ENCODE assay signal across 8 mouse cellular contexts in genomic region chr1:88699856-88700791, GRCm38 (mm10). TPM values are rescaled to one million over a fixed set of nuclear protein-coding genes. Genes with fewer than 3 reads are reported as not detected.
A peak's percentile ranks its signal among the peaks of the same experiment; 100 is the strongest.
DNase-seq lines count a peak whose midpoint lies in the region; ATAC-seq and TF ChIP-seq lines count a peak whose summit lies in the region.

No protein-coding gene starts in this region.

- peak overlapping the region; percentile 99 for H3K9ac ChIP-seq in forebrain, embryonic 13.5 days
- no peak overlapping the region for H3K9ac ChIP-seq in liver, embryonic 15.5 days
- H3K9ac ChIP-seq in neural tube, embryonic 14.5 days (replicated peaks; ENCODE audit: low read depth, low read length): peak overlapping the region; percentile 100

- peak overlapping the region; percentile 96 for H3K4me3 ChIP-seq in gastrocnemius, adult 2 months
- peak overlapping the region; percentile 91 for H3K4me3 ChIP-seq in bone marrow, adult 2 months (replicated peaks; ENCODE audit: control insufficient read depth, low read depth, low read length)
- H3K4me3 ChIP-seq in forebrain, embryonic 13.5 days: peak overlapping the region; percentile 95
- H3K4me3 ChIP-seq in liver, embryonic 15.5 days (replicated peaks): peak overlapping the region; percentile 61
- H3K4me3 ChIP-seq in neural tube, embryonic 14.5 days (ENCODE audit: low read depth, low read length): peak overlapping the region; percentile 98

- peak overlapping the region; percentile 75 for H3K4me2 ChIP-seq in forebrain, embryonic 13.5 days
- H3K4me2 ChIP-seq in liver, embryonic 15.5 days: peak overlapping the region; percentile 78
- H3K4me2 ChIP-seq in neural tube, embryonic 14.5 days (ENCODE audit: low read depth, low read length): peak overlapping the region; percentile 78

- WGBS in bone marrow, adult 2 months: 24% methylated on average over 25 of the region's 25 CpGs
- WGBS in forebrain, embryonic 13.5 days: 2% methylated on average over 25 of the region's 25 CpGs
- 24% methylated on average over 25 of the region's 25 CpGs for WGBS in liver, embryonic 15.5 days (ENCODE audit: insufficient replicate concordance)
- 2% methylated on average over 25 of the region's 25 CpGs for WGBS in neural tube, embryonic 14.5 days

- no peaks in the 10 kb centered on the region; the same call in 1 of the 2 replicates for H3K4me1 ChIP-seq in bone marrow, adult 2 months (ENCODE audit: control insufficient read depth, insufficient read depth, low read length)
- H3K4me1 ChIP-seq in forebrain, embryonic 13.5 days: peaks cover 30% of the 10 kb centered on the region
- H3K4me1 ChIP-seq in liver, embryonic 15.5 days (replicated peaks): peaks cover 17% of the 10 kb centered on the region
- peaks cover 8% of the 10 kb centered on the region for H3K4me1 ChIP-seq in neural tube, embryonic 14.5 days (ENCODE audit: control insufficient read depth, insufficient read depth, low read length)

- no peak for TF ChIP-seq POLR2A in bone marrow, adult 2 months (IDR thresholded peaks at IDR 0.05; ENCODE audit: borderline replicate concordance, control insufficient read depth, low read depth, low read length)

- peaks cover 4% of the 10 kb centered on the region; the same call in 1 of the 2 replicates for H3K27me3 ChIP-seq in forebrain, embryonic 13.5 days
- H3K27me3 ChIP-seq in liver, embryonic 15.5 days: peaks cover 66% of the 10 kb centered on the region
- H3K27me3 ChIP-seq in neural tube, embryonic 14.5 days (ENCODE audit: control insufficient read depth, insufficient read depth, low read length): no peaks in the 10 kb centered on the region

- DNase-seq in gastrocnemius, adult 2 months: peak; percentile 20
- DNase-seq in gastrocnemius, postnatal 36 days: no peak
- DNase-seq in induced T-regulatory cell, adult 2 months (ENCODE audit: low read depth): peak; percentile 84
- DNase-seq in urinary bladder, postnatal 36 days (ENCODE audit: low spot score in 2 of 2): no peak

- intact Hi-C loops in gastrocnemius, adult 2 months (cut with DNase I): loop anchor here (10.0 kb wide), 1 partner anchor 345 kb away; no protein-coding TSS in a partner anchor
- intact Hi-C loops in gastrocnemius, postnatal 36 days (cut with DNase I): loop anchor here (2.0 kb wide), 1 partner anchor 241 kb away; no protein-coding TSS in a partner anchor

- peaks cover 16% of the 10 kb centered on the region for H3K36me3 ChIP-seq in forebrain, embryonic 13.5 days (ENCODE audit: poor library complexity, severe bottlenecking)
- no peaks in the 10 kb centered on the region for H3K36me3 ChIP-seq in liver, embryonic 15.5 days (replicated peaks)
- H3K36me3 ChIP-seq in neural tube, embryonic 14.5 days (ENCODE audit: control insufficient read depth, insufficient read depth, low read length): no peaks in the 10 kb centered on the region

- H3K27ac ChIP-seq in gastrocnemius, adult 2 months: no peak overlapping the region
- H3K27ac ChIP-seq in bone marrow, adult 2 months (ENCODE audit: control insufficient read depth, insufficient read depth, low read depth, low read length, poor library complexity): peak overlapping the region; percentile 9; the same call in 1 of the 2 replicates
- peak overlapping the region; percentile 98 for H3K27ac ChIP-seq in forebrain, embryonic 13.5 days
- H3K27ac ChIP-seq in liver, embryonic 15.5 days (replicated peaks): no peak overlapping the region
- H3K27ac ChIP-seq in neural tube, embryonic 14.5 days (ENCODE audit: low read depth, low read length): peak overlapping the region; percentile 98

- H3K9me3 ChIP-seq in forebrain, embryonic 13.5 days (replicated peaks): no peaks in the 10 kb centered on the region
- no peaks in the 10 kb centered on the region for H3K9me3 ChIP-seq in liver, embryonic 15.5 days (replicated peaks)
- no peaks in the 10 kb centered on the region for H3K9me3 ChIP-seq in neural tube, embryonic 14.5 days (ENCODE audit: control insufficient read depth, low read length)

- TF ChIP-seq CTCF in gastrocnemius, adult 2 months (IDR thresholded peaks at IDR 0.05): no peak
- no peak for TF ChIP-seq CTCF in bone marrow, adult 2 months (IDR thresholded peaks at IDR 0.05; ENCODE audit: control insufficient read depth, insufficient read depth, low read length)

- ATAC-seq in forebrain, embryonic 13.5 days: 0 out of 2 replicates have a peak, but pooled peaks have one; percentile 6
- ATAC-seq in liver, embryonic 15.5 days (ENCODE audit: insufficient read depth): no peak
- peak; percentile 26; the same call in 1 of the 2 replicates for ATAC-seq in neural tube, embryonic 14.5 days (ENCODE audit: low read depth)

RNA-seq across cellular contexts. Expression of gene Arl4c, which starts 1.9 kb away (rescaled TPM):
- under 1 TPM; 0.48 to 0.56 TPM for total RNA-seq in gastrocnemius, adult 2 months (2021)
- 1 to 10 TPM in 1 of 2 experiments, under 1 TPM in 1; 0.96 to 1.2 TPM for total RNA-seq in gastrocnemius, postnatal 36 days (2021)
- polyA plus RNA-seq in bone marrow, adult 2 months (2011; ENCODE audit: insufficient read depth, insufficient read length, low replicate concordance, missing spikeins): 3.0 and 4.5 TPM in 2 replicates
- polyA plus RNA-seq in forebrain, embryonic 13.5 days (2015; fragmentation: Nextera tagmentation; extraction: Ambion mirVana): 25.3 and 28.7 TPM in 2 replicates
- 0.94 and 1.1 TPM in 2 replicates for polyA plus RNA-seq in liver, embryonic 15.5 days (2015; fragmentation: Nextera tagmentation; extraction: Ambion mirVana)
- 19.9 and 28.0 TPM in 2 replicates for polyA plus RNA-seq in neural tube, embryonic 14.5 days (2014; fragmentation: Nextera tagmentation; extraction: Ambion mirVana)

Comparison
In these comparisons a context has a peak if more than half of its experiments do, and no peak if none do; other contexts are left out.
1. DNase-seq: peak in gastrocnemius, adult 2 months (single experiment) and induced T-regulatory cell, adult 2 months (single experiment); none in gastrocnemius, postnatal 36 days (0 of 2) and urinary bladder, postnatal 36 days (0 of 2).
2. H3K27ac ChIP-seq: peak in bone marrow, adult 2 months (single experiment), forebrain, embryonic 13.5 days (single experiment) and neural tube, embryonic 14.5 days (single experiment); none in gastrocnemius, adult 2 months (single experiment) and liver, embryonic 15.5 days (single experiment).
3. Peak in every context shown above with its lines, with median percentiles within 50 percentile points of each other: H3K4me3 ChIP-seq and H3K4me2 ChIP-seq.